Mouse (Mus musculus): ENCODE results near the gene Ttc17. TPM values are rescaled to one million over a fixed set of nuclear protein-coding genes. Genes with fewer than 3 reads are reported as not detected.
"Not testable (repeated sequence)": the region's sequence is repeated elsewhere in the genome, so short reads cannot be mapped to it uniquely, and the experiment has no call there.

The Ttc17 gene
- polyA plus RNA-seq, 1 experiment from 2014 or later: 5.5 TPM

DNA sequence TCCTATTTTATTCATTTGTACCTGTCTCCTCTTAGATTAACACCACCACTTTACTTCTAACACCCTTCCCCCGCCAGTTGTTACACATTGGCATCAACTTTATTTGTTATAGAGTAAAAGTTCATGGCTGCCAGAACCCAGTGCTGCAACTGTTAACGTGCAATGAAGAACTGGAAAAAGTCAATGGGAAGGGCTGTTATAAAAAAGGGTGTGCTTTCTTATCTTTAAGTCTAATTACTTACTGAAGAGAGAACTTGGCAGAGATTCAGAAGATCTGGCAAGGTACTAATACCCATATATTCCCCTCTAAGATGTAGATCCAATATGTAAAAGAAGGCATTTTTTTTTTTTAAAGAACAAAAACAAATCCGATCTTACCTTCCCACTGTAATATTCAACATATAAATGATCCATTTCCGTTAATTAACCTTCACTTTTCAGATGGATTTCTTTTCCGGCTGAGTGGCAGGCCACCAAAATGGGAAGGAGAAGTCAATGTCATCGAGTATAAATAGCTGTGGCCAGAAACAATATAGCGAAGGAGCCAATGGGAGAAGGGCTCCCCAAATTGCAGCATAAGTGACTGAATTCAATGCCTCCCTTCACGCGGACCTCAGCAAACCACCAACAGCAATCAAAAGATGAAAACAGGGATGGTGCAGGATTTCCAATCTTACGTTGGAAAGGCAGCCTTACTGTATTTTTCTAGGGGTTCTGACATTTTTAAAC is 1.8 kb downstream of the Ttc17 start:
- Histone ChIP-seq H3K27me3 (no peaks in the 10 kb centered on the region), H3K36me3 (no peaks in the 10 kb centered on the region), H3K4me1 (replicated peaks) (peaks cover 50% of the 10 kb centered on the region), H3K4me3 (replicated peaks) (peak overlapping the region; percentile 96), H3K9ac (no peak overlapping the region), H3K9me3 (replicated peaks) (no peaks in the 10 kb centered on the region), H3K4me2 (peak overlapping the region; percentile 86), H3K27ac (no peak overlapping the region)
- 49% methylated on average over 10 of the region's 10 CpGs for WGBS (ENCODE audit: insufficient replicate concordance)
- DNase-seq: no peak
- no peak for ATAC-seq (ENCODE audit: low read depth)

DNA sequence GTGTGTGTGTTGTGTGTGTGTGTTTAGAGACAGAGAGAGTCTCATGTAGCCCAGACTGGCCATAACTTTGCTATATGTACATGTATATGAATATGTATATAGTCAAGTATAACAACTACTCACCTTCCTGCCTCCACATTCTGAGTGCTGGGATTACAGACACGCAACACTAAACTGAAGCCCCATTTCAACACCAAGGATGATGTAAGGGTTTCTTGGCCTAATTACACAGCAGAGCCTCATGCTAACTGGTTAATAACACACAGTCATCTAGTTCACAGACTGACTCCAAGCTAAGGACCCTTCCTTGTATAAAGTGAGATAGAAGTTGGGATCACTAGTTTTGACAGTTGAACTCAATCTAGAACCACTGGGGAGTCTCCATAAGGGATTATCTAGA is 3.9 kb downstream of the Ttc17 start:
- WGBS (ENCODE audit: insufficient replicate concordance): 82% methylated on average over 1 of the region's 1 CpGs
- no peaks in the 10 kb centered on the region for H3K9me3 ChIP-seq (replicated peaks)
- no peak overlapping the region for H3K9ac ChIP-seq
- peaks cover 51% of the 10 kb centered on the region for H3K4me1 ChIP-seq (replicated peaks)
- DNase-seq (no peak), ATAC-seq (ENCODE audit: low read depth) (no peak)
- H3K4me3 ChIP-seq (replicated peaks): no peak overlapping the region
- no peaks in the 10 kb centered on the region for H3K36me3 ChIP-seq
- no peak overlapping the region for H3K4me2 ChIP-seq
- H3K27ac ChIP-seq: no peak overlapping the region
- no peaks in the 10 kb centered on the region for H3K27me3 ChIP-seq

DNA sequence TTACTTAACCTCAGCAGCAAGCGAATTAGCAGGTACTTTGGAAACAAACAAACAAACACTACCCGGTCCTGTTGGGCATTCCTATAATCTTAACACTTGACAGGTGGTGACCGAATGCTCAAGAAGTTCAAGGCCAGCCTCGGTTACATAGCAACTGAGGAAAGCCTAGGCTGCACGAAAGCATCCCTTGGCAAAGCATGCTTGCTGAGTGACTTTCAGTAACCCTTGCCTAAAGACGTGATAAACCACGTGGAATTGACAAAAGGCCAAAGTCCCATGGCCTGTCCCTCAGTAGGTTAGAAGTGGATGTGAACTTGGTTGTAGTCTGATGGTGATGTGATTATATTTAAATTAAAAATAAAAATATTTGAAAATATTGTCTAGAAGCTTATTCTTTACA is 4.4 kb downstream of the Ttc17 start:
- WGBS (ENCODE audit: insufficient replicate concordance): 74% methylated on average over 7 of the region's 7 CpGs

DNA sequence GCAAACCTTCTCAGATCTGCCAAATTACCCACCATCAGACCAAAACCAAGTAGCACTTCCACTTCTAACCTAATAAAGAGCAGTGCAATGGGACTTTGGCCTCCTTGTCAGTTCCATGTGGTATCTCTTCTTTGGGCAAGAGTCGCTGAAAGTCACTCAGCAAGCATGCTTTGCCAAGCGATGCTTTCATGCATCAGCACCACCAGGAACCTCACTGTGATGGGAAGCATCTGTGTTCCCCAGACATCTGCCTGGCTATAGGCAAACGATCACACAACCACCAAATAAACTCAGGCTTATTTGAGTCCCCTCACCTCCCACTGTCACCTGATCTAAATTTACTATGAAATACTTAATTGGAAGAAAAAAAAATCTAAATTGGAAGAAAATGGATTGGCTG is 5.5 kb downstream of the Ttc17 start:
- H3K36me3 ChIP-seq: no peaks in the 10 kb centered on the region
- DNase-seq (no peak), ATAC-seq (ENCODE audit: low read depth) (no peak)
- H3K4me3 ChIP-seq (replicated peaks): no peak overlapping the region
- H3K9me3 ChIP-seq (replicated peaks): no peaks in the 10 kb centered on the region
- H3K27me3 ChIP-seq: no peaks in the 10 kb centered on the region
- WGBS (ENCODE audit: insufficient replicate concordance): 75% methylated on average over 3 of the region's 3 CpGs
- H3K4me2 ChIP-seq: no peak overlapping the region
- H3K4me1 ChIP-seq (replicated peaks): peaks cover 46% of the 10 kb centered on the region
- H3K9ac ChIP-seq: no peak overlapping the region
- no peak overlapping the region for H3K27ac ChIP-seq

More for the DNA sequence above, 4.4 kb downstream of the Ttc17 start:
- Histone ChIP-seq H3K4me3 (replicated peaks) (no peak overlapping the region), H3K4me1 (replicated peaks) (peaks cover 47% of the 10 kb centered on the region), H3K9ac (no peak overlapping the region), H3K27ac (no peak overlapping the region), H3K9me3 (replicated peaks) (no peaks in the 10 kb centered on the region), H3K27me3 (no peaks in the 10 kb centered on the region), H3K4me2 (no peak overlapping the region), H3K36me3 (no peaks in the 10 kb centered on the region)
- ATAC-seq (ENCODE audit: low read depth) (no peak), DNase-seq (no peak)

DNA sequence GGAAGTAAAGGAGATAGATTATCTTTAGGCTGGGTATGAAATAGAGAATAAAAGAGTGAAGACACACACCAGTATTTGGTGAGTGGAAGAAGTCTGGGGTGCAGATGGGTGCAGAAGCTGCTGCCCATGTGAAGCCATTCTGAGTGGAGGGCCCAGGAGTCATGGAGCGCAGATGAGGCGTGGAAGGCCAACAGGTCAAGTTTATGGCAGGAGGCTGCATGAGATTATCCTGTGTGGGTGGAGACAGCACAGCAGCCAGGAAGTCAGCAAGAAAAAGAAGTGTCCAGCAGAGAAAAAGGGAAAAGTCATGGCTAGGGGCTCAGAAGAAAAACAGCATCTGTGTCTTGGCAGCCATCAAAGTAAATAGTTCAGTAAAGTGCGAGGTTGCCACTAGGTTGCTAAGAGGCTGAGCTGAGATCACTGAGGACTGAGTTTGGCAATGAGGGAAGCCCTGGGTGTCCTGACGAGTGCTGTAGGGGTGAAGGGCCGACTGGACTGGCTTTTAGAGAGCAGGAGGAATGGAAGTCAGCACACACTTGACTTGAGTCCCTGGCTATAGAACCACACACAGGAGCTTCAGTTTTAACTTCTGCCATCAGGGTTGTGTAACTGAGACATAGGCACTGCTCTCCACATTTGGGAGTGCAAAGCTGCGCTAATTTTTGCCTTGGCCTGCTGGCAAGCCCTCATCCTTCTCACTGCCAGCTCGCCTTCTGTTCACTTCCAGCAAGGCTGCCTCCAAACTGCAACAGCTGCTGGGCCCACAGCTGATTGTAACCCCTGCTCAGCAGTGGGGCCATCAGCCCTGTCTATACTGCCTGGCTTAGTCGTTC is 8.1 kb downstream of the Ttc17 start:
- ATAC-seq (ENCODE audit: low read depth) (no peak), DNase-seq (no peak)
- Histone ChIP-seq H3K9ac (no peak overlapping the region), H3K4me1 (replicated peaks) (peaks cover 26% of the 10 kb centered on the region), H3K27ac (no peak overlapping the region), H3K36me3 (no peaks in the 10 kb centered on the region), H3K9me3 (replicated peaks) (no peaks in the 10 kb centered on the region), H3K4me3 (replicated peaks) (no peak overlapping the region), H3K27me3 (no peaks in the 10 kb centered on the region), H3K4me2 (no peak overlapping the region)
- 73% methylated on average over 8 of the region's 8 CpGs for WGBS (ENCODE audit: insufficient replicate concordance)

DNA sequence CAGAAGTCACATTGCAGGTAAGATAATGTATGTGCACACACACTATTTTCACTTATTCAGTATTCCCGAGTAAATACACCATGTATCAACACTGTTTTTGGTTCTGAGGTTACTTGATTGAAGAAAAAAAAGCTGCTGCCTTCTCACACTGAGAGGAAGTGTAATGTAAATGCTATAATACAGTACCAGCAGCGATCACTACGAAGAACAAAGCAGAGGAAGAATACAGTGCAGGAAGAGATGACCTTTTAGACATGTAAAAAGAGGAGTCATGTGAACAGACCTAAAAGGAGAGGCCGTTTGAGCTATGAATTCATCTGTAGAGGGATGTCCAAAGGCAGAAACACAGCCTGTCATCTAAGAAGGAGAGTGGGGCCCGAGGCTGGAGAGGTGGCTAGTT is 9.0 kb downstream of the Ttc17 start:
- Histone ChIP-seq H3K4me3 (replicated peaks) (no peak overlapping the region), H3K9me3 (replicated peaks) (no peaks in the 10 kb centered on the region), H3K4me1 (replicated peaks) (peaks cover 25% of the 10 kb centered on the region), H3K9ac (no peak overlapping the region), H3K27me3 (no peaks in the 10 kb centered on the region), H3K36me3 (no peaks in the 10 kb centered on the region), H3K4me2 (no peak overlapping the region), H3K27ac (no peak overlapping the region)
- WGBS (ENCODE audit: insufficient replicate concordance): 73% methylated on average over 5 of the region's 5 CpGs
- ATAC-seq (ENCODE audit: low read depth): no peak
- DNase-seq: no peak

DNA sequence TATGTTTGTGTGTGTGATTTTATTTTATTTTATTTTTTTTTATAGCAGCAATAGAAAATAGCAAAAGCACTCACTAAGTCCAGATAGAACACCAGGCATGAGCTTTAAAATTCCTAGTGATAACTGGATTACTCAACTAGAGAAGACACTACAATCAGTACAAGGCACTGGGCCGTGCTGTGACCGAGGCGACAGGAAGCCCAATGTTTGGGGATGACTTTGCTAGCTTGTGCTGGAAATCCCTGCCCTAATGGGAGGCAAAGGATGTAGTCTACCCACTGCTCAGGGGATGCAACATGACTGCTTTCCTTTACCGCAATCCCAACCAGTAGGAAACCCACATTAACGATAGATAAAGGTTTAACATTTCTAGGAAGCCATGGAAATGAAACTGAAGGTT is 10.2 kb downstream of the Ttc17 start:
- Histone ChIP-seq H3K27ac (no peak overlapping the region), H3K4me2 (no peak overlapping the region), H3K4me3 (replicated peaks) (no peak overlapping the region), H3K9me3 (replicated peaks) (no peaks in the 10 kb centered on the region; the same call in 1 of the 2 replicates), H3K27me3 (no peaks in the 10 kb centered on the region), H3K4me1 (replicated peaks) (peaks cover 20% of the 10 kb centered on the region), H3K9ac (no peak overlapping the region), H3K36me3 (0 out of 2 replicates have a peak, but pooled peaks cover under 1% of the 10 kb centered on the region)
- 59% methylated on average over 5 of the region's 5 CpGs for WGBS (ENCODE audit: insufficient replicate concordance)
- no peak for DNase-seq
- ATAC-seq (ENCODE audit: low read depth): no peak

DNA sequence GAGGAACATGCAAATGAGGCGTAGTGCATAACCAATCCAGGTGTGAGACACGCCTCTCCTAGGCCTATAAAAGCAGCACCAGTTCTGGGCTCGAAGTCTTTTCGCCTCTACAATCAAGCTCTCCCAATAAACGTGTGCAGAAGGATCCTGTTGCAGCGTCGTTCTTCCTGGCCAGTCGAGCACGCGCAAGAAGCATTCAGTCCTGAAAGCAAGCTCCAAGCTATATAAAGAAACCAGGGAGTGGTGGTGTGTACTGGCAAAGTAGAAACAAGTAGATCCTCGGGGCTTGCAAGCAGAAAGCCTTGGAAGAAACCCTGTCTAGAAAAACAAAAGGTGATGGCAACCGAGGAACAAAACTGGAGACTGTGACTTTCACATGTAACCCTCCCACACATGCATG is 15.4 kb downstream of the Ttc17 start:
- WGBS (ENCODE audit: insufficient replicate concordance): 89% methylated on average over 12 of the region's 12 CpGs
- not testable (repeated sequence) for H3K9me3 ChIP-seq (replicated peaks); H3K27ac ChIP-seq; ATAC-seq (ENCODE audit: low read depth); DNase-seq; H3K4me3 ChIP-seq (replicated peaks); H3K9ac ChIP-seq; H3K36me3 ChIP-seq; H3K27me3 ChIP-seq; H3K4me1 ChIP-seq (replicated peaks); H3K4me2 ChIP-seq

DNA sequence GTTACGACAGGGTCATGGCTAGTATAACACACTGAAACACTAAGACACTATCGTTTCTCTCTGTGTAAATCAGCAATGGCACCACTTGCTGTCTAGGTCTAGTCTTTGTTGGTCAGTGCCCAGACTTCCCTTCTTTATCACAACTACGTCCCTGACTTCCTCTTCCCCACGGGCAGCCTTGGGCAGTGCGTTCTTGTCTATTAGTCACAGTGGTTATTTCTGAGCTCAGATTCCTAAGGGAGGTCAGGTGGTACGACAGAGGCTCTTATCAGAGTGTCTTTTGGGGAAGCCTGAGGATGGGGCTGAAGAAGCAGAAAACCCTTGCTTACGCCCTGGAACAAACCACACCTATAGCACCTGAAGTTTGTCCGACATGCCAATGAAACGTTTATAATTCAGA is 17.5 kb downstream of the Ttc17 start:
- Histone ChIP-seq H3K27me3 (no peaks in the 10 kb centered on the region), H3K4me1 (replicated peaks) (0 out of 2 replicates have a peak, but pooled peaks cover 4% of the 10 kb centered on the region), H3K4me2 (no peak overlapping the region), H3K4me3 (replicated peaks) (no peak overlapping the region), H3K9ac (no peak overlapping the region), H3K36me3 (peaks cover 3% of the 10 kb centered on the region; the same call in 1 of the 2 replicates), H3K9me3 (replicated peaks) (no peaks in the 10 kb centered on the region; the same call in 1 of the 2 replicates), H3K27ac (no peak overlapping the region)
- no peak for DNase-seq
- WGBS (ENCODE audit: insufficient replicate concordance): 35% methylated on average over 9 of the region's 9 CpGs
- ATAC-seq (ENCODE audit: low read depth): no peak

DNA sequence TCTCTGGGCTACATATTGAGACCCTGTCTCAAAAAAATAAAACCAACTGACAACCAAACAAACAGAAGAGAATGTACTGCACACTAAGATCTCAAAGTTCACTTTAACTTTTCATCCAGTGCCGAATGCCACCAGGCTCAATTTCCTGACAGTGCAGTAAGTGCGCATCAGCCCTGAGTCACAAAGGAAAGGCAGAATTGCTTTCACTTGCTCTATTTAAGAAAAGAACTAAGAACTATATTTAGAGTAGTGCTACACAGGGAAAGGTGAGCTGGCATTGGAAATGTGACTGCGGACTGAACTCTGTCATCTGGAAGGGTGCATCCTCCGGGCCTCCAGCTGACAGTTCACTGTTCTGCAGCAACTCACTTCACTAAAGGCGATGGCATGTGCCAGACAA is 18.6 kb downstream of the Ttc17 start:
- DNase-seq (no peak), ATAC-seq (ENCODE audit: low read depth) (no peak)
- Histone ChIP-seq H3K4me1 (replicated peaks) (0 out of 2 replicates have a peak, but pooled peaks cover 4% of the 10 kb centered on the region), H3K27me3 (no peaks in the 10 kb centered on the region), H3K36me3 (peaks cover 7% of the 10 kb centered on the region; the same call in 1 of the 2 replicates), H3K9ac (no peak overlapping the region), H3K27ac (no peak overlapping the region), H3K9me3 (replicated peaks) (no peaks in the 10 kb centered on the region; the same call in 1 of the 2 replicates), H3K4me3 (replicated peaks) (no peak overlapping the region), H3K4me2 (no peak overlapping the region)
- 84% methylated on average over 5 of the region's 5 CpGs for WGBS (ENCODE audit: insufficient replicate concordance)

DNA sequence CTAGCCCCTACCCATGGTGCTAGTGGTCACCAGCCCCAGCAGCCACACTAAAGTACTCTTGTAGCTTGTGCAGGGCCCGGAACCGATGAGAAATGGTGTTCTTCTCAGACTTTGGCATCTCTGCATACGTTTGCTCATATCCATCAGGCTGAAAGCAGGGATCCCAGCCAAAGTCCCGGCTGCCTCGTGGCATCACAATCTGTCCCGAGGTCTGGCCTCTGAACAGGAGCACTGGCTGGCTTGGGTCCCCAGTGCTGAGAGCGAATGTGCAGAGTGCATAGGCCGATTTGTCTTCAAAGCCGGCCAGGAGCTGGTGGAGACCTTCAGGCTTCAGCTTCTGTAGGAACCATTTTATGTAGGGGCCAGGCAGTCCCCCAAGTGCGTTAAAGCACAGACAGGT is 22.0 kb downstream of the Ttc17 start:
- DNase-seq: not testable (repeated sequence)

More for the DNA sequence above, 22.0 kb downstream of the Ttc17 start:
- not testable (repeated sequence) for H3K4me3 ChIP-seq (replicated peaks); ATAC-seq (ENCODE audit: low read depth); H3K4me2 ChIP-seq; H3K27me3 ChIP-seq; H3K4me1 ChIP-seq (replicated peaks); H3K9ac ChIP-seq; H3K36me3 ChIP-seq; H3K27ac ChIP-seq; H3K9me3 ChIP-seq (replicated peaks)
- 84% methylated on average over 10 of the region's 10 CpGs for WGBS (ENCODE audit: insufficient replicate concordance)

Measured in liver, embryonic 13.5 days (tissue).